Mouse (Mus musculus) testis, adult 2 months (tissue): Measurements from ENCODE around the gene Cmtm8. TPM values are rescaled to one million over a fixed set of nuclear protein-coding genes. Genes with fewer than 3 reads are reported as not detected.

ENCODE experiments used
- H3K27ac ChIP-seq: fragments of 200-500 bp; 2 replicates; pipeline ENCODE4 v1.5.1; 2012; ENCODE audit warnings: low read depth, low read length; ENCODE audit not compliant: control insufficient read depth, insufficient read depth
- H3K27me3 ChIP-seq: fragments of 200-500 bp; 2 replicates; pipeline ENCODE4 v1.6.1; 2012; ENCODE audit warnings: mild to moderate bottlenecking, low read length, moderate library complexity; ENCODE audit not compliant: control insufficient read depth, insufficient read depth
- H3K36me3 ChIP-seq: fragments of 200-500 bp; 2 replicates; pipeline ENCODE4 v1.6.1; 2012; ENCODE audit warnings: mild to moderate bottlenecking, low read length; ENCODE audit not compliant: control insufficient read depth, insufficient read depth
- H3K4me1 ChIP-seq: fragments of 200-500 bp; 2 replicates; pipeline ENCODE4 v1.6.1; 2012; ENCODE audit warnings: low read length; ENCODE audit not compliant: control insufficient read depth, insufficient read depth
- H3K4me3 ChIP-seq: fragments of 200-500 bp; 2 replicates; pipeline ENCODE4 v1.5.1; 2012; ENCODE audit warnings: low read depth, mild to moderate bottlenecking, low read length, moderate library complexity, mixed read lengths; ENCODE audit not compliant: control insufficient read depth
- CTCF ChIP-seq: fragments of 200-500 bp; IDR thresholded peaks from 2 replicates; pipeline ENCODE4 v1.5.1; 2012; ENCODE audit warnings: low read depth, mild to moderate bottlenecking, inconsistent platforms, low read length, moderate library complexity; ENCODE audit not compliant: control insufficient read depth, insufficient read depth, insufficient replicate concordance
- POLR2A ChIP-seq: fragments of 200-500 bp; IDR thresholded peaks from 2 replicates; pipeline ENCODE4 v1.6.1; 2012; ENCODE audit warnings: low read depth, mild to moderate bottlenecking, inconsistent platforms, low read length, moderate library complexity; ENCODE audit not compliant: control insufficient read depth
- polyA plus RNA-seq: library from polyadenylated mRNA; depleted of rRNA; stranded (reverse); fragments of >200 nt; gene quantifications from 2 replicates; pipeline ENCODE4 v1.2.3, GENCODE M21; 2012

Gene Cmtm8
- polyA plus RNA-seq, 1 experiment = 1.7 TPM

- no peaks in the 10 kb centered on the region for H3K36me3 ChIP-seq
- H3K27me3 ChIP-seq = peaks cover 2% of the 10 kb centered on the region; the same call in 1 of the 2 replicates
- no peak overlapping the region for H3K27ac ChIP-seq
- H3K4me1 ChIP-seq = peaks cover 15% of the 10 kb centered on the region
- H3K4me3 ChIP-seq = no peak overlapping the region
- TF ChIP-seq CTCF = no peak
- no peak for TF ChIP-seq POLR2A
These were observed 1.7 kb downstream of the Cmtm8 start for GRCm38 (mm10) chr9:114842269-114842668.

GRCm38 (mm10) chr9:114838870-114839269 is 5.1 kb downstream of the Cmtm8 start:
- Histone ChIP-seq H3K36me3 (no peaks in the 10 kb centered on the region), H3K27me3 (peaks cover 2% of the 10 kb centered on the region; the same call in 1 of the 2 replicates), H3K4me1 (peaks cover 10% of the 10 kb centered on the region), H3K4me3 (no peak overlapping the region), H3K27ac (no peak overlapping the region)
- TF ChIP-seq CTCF = no peak
- no peak for TF ChIP-seq POLR2A

GRCm38 (mm10) chr9:114831527-114831926 is 12.4 kb downstream of the Cmtm8 start:
- TF ChIP-seq CTCF = no peak
- TF ChIP-seq POLR2A = no peak
- no peaks in the 10 kb centered on the region for H3K36me3 ChIP-seq
- no peak overlapping the region for H3K27ac ChIP-seq
- H3K4me3 ChIP-seq = no peak overlapping the region
- H3K27me3 ChIP-seq = no peaks in the 10 kb centered on the region
- H3K4me1 ChIP-seq = no peaks in the 10 kb centered on the region

GRCm38 (mm10) chr9:114830351-114830750 is 13.6 kb downstream of the Cmtm8 start:
- H3K4me3 ChIP-seq = no peak overlapping the region
- no peaks in the 10 kb centered on the region for H3K27me3 ChIP-seq
- no peaks in the 10 kb centered on the region for H3K4me1 ChIP-seq
- no peak for TF ChIP-seq POLR2A
- TF ChIP-seq CTCF = no peak
- H3K27ac ChIP-seq = no peak overlapping the region
- H3K36me3 ChIP-seq = no peaks in the 10 kb centered on the region

GRCm38 (mm10) chr9:114829669-114830068 is 14.3 kb downstream of the Cmtm8 start:
- TF ChIP-seq CTCF (no peak), POLR2A (no peak)

GRCm38 (mm10) chr9:114828377-114828776 is 15.6 kb downstream of the Cmtm8 start:
- Histone ChIP-seq H3K27ac (no peak overlapping the region), H3K27me3 (no peaks in the 10 kb centered on the region), H3K4me1 (no peaks in the 10 kb centered on the region), H3K36me3 (no peaks in the 10 kb centered on the region), H3K4me3 (no peak overlapping the region)
- TF ChIP-seq POLR2A = no peak
- TF ChIP-seq CTCF = no peak

More at GRCm38 (mm10) chr9:114829669-114830068, 14.3 kb downstream of the Cmtm8 start:
- Histone ChIP-seq H3K36me3 (no peaks in the 10 kb centered on the region), H3K27me3 (no peaks in the 10 kb centered on the region), H3K27ac (no peak overlapping the region), H3K4me1 (no peaks in the 10 kb centered on the region), H3K4me3 (no peak overlapping the region)

- Histone ChIP-seq H3K4me3 (no peak overlapping the region), H3K27ac (no peak overlapping the region), H3K4me1 (no peaks in the 10 kb centered on the region), H3K36me3 (no peaks in the 10 kb centered on the region), H3K27me3 (no peaks in the 10 kb centered on the region)
- TF ChIP-seq CTCF (no peak), POLR2A (no peak)
These were observed 16.6 kb downstream of the Cmtm8 start for GRCm38 (mm10) chr9:114827242-114827852.
